Mouse (Mus musculus) embryonic fibroblast, embryonic 13.5 days (primary cell): ENCODE measurements around the gene Iqcf4. TPM values are rescaled to one million over a fixed set of nuclear protein-coding genes. Genes with fewer than 3 reads are reported as not detected.

Experiments
- H3K27ac ChIP-seq: 2 replicates; pipeline ENCODE4 v1.5.1; 2012; ENCODE audit warnings: low read length, control low read depth, inconsistent platforms; ENCODE audit not compliant: insufficient read depth
- H3K4me1 ChIP-seq: 2 replicates; pipeline ENCODE4 v1.6.1; 2011; ENCODE audit warnings: low read length; ENCODE audit not compliant: control insufficient read depth, insufficient read depth
- H3K4me3 ChIP-seq: 2 replicates; pipeline ENCODE4 v1.5.1; 2011; ENCODE audit warnings: mild to moderate bottlenecking, control low read depth, low read length; ENCODE audit not compliant: insufficient read depth
- CTCF ChIP-seq: IDR thresholded peaks from 2 replicates; pipeline ENCODE4 v1.5.1; 2011; ENCODE audit warnings: mild to moderate bottlenecking, control low read depth, low read length, moderate library complexity, borderline replicate concordance; ENCODE audit not compliant: insufficient read depth
- POLR2A ChIP-seq: IDR thresholded peaks from 2 replicates; pipeline ENCODE4 v1.6.1; 2011; ENCODE audit warnings: low read depth, mild to moderate bottlenecking, control low read depth, low read length, moderate library complexity
- polyA plus RNA-seq: library from polyadenylated mRNA; stranded (reverse); fragments of >200 nt; gene quantifications from 2 replicates; pipeline ENCODE4 v1.2.4, GENCODE M21; 2011; ENCODE audit warnings: low read depth; ENCODE audit not compliant: missing spikeins, insufficient read length

The Iqcf4 gene
- polyA plus RNA-seq, 1 experiment: not detected

GRCm38 (mm10) chr9:106519909-106520308 is 50.9 kb downstream of the Iqcf4 start:
- no peak overlapping the region for H3K4me3 ChIP-seq
- no peak overlapping the region for H3K27ac ChIP-seq
- H3K4me1 ChIP-seq: no peaks in the 10 kb centered on the region
- no peak for TF ChIP-seq CTCF
- no peak for TF ChIP-seq POLR2A

- H3K27ac ChIP-seq: no peak overlapping the region
- TF ChIP-seq CTCF (no peak), POLR2A (no peak)
- no peak overlapping the region for H3K4me3 ChIP-seq
- H3K4me1 ChIP-seq: no peaks in the 10 kb centered on the region
Measured at GRCm38 (mm10) chr9:106519433-106519832, 51.4 kb downstream of the Iqcf4 start.

Other genes starting within 250 kb of the Iqcf4 start
- 63.0 and 67.2 TPM in 2 replicates for gene Dusp7, start 202.4 kb downstream of the Iqcf4 start, polyA plus RNA-seq
- gene Rpl29, start 141.5 kb downstream of the Iqcf4 start, polyA plus RNA-seq: 346 and 369 TPM in 2 replicates
- 14.9 and 16.0 TPM in 2 replicates for gene Acy1, start 132.7 kb downstream of the Iqcf4 start, polyA plus RNA-seq
- gene Abhd14b, start 123.5 kb downstream of the Iqcf4 start, polyA plus RNA-seq: 16.4 and 16.8 TPM in 2 replicates
- gene Abhd14a, start 123.3 kb downstream of the Iqcf4 start, polyA plus RNA-seq: 29.7 and 31.3 TPM in 2 replicates
- gene Pcbp4, start 117.7 kb downstream of the Iqcf4 start, polyA plus RNA-seq: 115 and 119 TPM in 2 replicates
- not detected in 2 replicates for gene Gpr62, start 105.1 kb downstream of the Iqcf4 start, polyA plus RNA-seq
- 28.0 and 34.8 TPM in 2 replicates for gene Rrp9, start 95.0 kb downstream of the Iqcf4 start, polyA plus RNA-seq
- gene Parp3, start 94.0 kb downstream of the Iqcf4 start, polyA plus RNA-seq: 99.0 and 131 TPM in 2 replicates
- gene Iqcf1, start 71.0 kb downstream of the Iqcf4 start, polyA plus RNA-seq: not detected in 2 replicates
- gene Iqcf5, start 56.4 kb downstream of the Iqcf4 start, polyA plus RNA-seq: not detected in 2 replicates
- not detected in 2 replicates for gene Iqcf3, start 9.4 kb downstream of the Iqcf4 start, polyA plus RNA-seq
- gene Iqcf6, start 55.6 kb upstream of the Iqcf4 start, polyA plus RNA-seq: not detected in 2 replicates
- gene Grm2, start 85.1 kb upstream of the Iqcf4 start, polyA plus RNA-seq: not detected in 2 replicates
- gene Tex264, start 114.9 kb upstream of the Iqcf4 start, polyA plus RNA-seq: 85.2 and 90.1 TPM in 2 replicates
- gene Rad54l2, start 218.2 kb upstream of the Iqcf4 start, polyA plus RNA-seq: 17.7 and 18.5 TPM in 2 replicates